Mouse (Mus musculus) forebrain, postnatal 0 days (tissue): ENCODE results near the gene Gng2. TPM values are rescaled to one million over a fixed set of nuclear protein-coding genes. Genes with fewer than 3 reads are reported as not detected.
A peak's percentile ranks its signal among the peaks of the same experiment; 100 is the strongest.

Experiments used
- ATAC-seq: fragments of 200-750 bp; cut with Nextera tagmentation; 2 replicates; pipeline ENCODE4 v1.8.0; 2017; ENCODE audit warnings: mild to moderate bottlenecking, moderate library complexity
- DNase-seq: peaks from one replicate; pipeline ENCODE4 v3.0.0-alpha.2; 2015
- H3K27ac ChIP-seq: fragments of 300-500 bp; sonication (generic); 2 replicates; pipeline ENCODE4 v1.5.1; 2014; ENCODE audit warnings: low read depth, mild to moderate bottlenecking, antibody characterized with exemption, low read length, moderate library complexity, mixed read lengths
- H3K27me3 ChIP-seq: fragments of 300-500 bp; sonication (generic); 2 replicates; pipeline ENCODE4 v1.6.1; 2014; ENCODE audit warnings: mild to moderate bottlenecking, low read length, mixed read lengths; ENCODE audit not compliant: insufficient read depth
- H3K36me3 ChIP-seq: fragments of 300-500 bp; sonication (generic); 2 replicates; pipeline ENCODE4 v1.6.1; 2014; ENCODE audit warnings: mild to moderate bottlenecking, moderate library complexity; ENCODE audit not compliant: insufficient read depth
- H3K4me1 ChIP-seq: fragments of 300-500 bp; sonication (generic); 2 replicates; pipeline ENCODE4 v1.6.1; 2014; ENCODE audit warnings: antibody characterized with exemption; ENCODE audit not compliant: insufficient read depth
- H3K4me2 ChIP-seq: fragments of 300-500 bp; sonication (generic); 2 replicates; pipeline ENCODE4 v1.6.1; 2014; ENCODE audit warnings: low read depth, mild to moderate bottlenecking, moderate library complexity
- H3K4me3 ChIP-seq: fragments of 300-500 bp; sonication (generic); 2 replicates; pipeline ENCODE4 v1.5.1; 2014; ENCODE audit warnings: low read depth, low read length, mixed read lengths
- H3K9ac ChIP-seq: fragments of 300-500 bp; sonication (generic); 2 replicates; pipeline ENCODE4 v1.6.1; 2014; ENCODE audit warnings: mild to moderate bottlenecking
- H3K9me3 ChIP-seq: fragments of 300-500 bp; sonication (generic); 2 replicates; pipeline ENCODE4 v1.6.1; 2016; ENCODE audit warnings: low read length
- CTCF ChIP-seq: sonication (generic); IDR thresholded peaks from 2 replicates; pipeline ENCODE4 v1.5.1; 2016; ENCODE audit warnings: antibody characterized with exemption, control low read depth, low read depth
- WGBS: fragments of 180-500 bp; shearing (Covaris S2); extraction: QIAGEN DNeasy Blood & Tissue Kit; methylation state at CpG from one replicate; pipeline ENCODE4 v1.1.7; 2014; 5-methylcytosine and 5-hydroxymethylcytosine counted together
- polyA plus RNA-seq: library from polyadenylated mRNA; unstranded; fragments of >200 nt; fragmentation: Nextera tagmentation; extraction: Ambion mirVana; gene quantifications from 2 replicates; pipeline ENCODE4 v1.2.1, GENCODE M21; 2015
- total RNA-seq: library from RNA; depleted of rRNA; stranded (reverse); fragments of >200 nt; gene quantifications from 2 replicates; pipeline ENCODE4 v1.2.3, GENCODE M21; 2014

Gng2 gene
- total and polyA plus RNA-seq, 2 experiments from 2014 or later = 462 to 546 TPM

DNA sequence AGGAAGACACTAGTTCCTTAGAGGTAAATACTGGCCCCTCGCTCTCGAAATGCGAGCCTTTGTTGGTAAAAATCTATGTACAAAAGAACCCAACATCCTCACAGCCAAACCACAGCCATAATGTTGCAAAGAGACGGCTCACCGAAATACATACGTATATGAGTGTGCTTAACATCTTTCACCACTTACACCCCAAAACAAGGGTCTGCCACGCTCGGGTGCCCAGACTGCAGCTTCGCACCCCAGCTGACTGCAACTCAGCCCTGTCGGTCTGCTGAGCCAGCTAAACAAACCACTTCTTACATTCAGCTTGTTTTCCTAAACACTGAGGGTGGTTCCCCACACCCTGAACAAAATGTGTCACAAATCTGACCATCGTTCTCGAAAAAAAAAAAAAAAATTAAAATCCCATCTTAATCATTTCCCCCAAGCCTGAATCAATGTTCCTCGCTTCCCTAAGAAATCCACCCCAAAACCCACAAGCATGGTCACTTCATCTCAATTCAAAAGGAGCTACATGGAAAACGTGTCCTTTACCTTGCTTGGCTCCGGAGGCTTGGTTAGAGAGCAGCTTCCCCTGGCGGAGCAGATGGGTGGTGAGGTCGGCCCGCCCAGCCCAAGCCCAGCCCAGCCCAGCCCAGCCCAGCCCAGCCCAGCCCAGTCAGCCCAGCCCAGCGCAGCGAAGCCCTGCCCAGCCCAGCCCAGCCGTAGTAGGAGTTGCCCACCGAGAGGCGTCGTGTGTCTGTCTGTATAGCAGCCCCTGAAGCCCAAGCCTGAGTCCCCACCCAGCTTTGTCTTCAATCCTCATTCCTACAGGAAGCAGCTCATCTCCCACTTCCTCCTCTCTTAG lies 781 bp downstream of the Gng2 start:
- WGBS = 0% methylated on average over 24 of the region's 24 CpGs
- Histone ChIP-seq H3K4me3 (peak overlapping the region; percentile 48), H3K4me1 (peaks cover 13% of the 10 kb centered on the region; the same call in 1 of the 2 replicates), H3K9me3 (no peaks in the 10 kb centered on the region), H3K27ac (peak overlapping the region; percentile 98), H3K36me3 (no peaks in the 10 kb centered on the region), H3K9ac (peak overlapping the region; percentile 63), H3K27me3 (no peaks in the 10 kb centered on the region), H3K4me2 (peak overlapping the region; percentile 48)
- DNase-seq (peak; percentile 88), ATAC-seq (peak; percentile 94)
- peak; percentile 57 for TF ChIP-seq CTCF

DNA sequence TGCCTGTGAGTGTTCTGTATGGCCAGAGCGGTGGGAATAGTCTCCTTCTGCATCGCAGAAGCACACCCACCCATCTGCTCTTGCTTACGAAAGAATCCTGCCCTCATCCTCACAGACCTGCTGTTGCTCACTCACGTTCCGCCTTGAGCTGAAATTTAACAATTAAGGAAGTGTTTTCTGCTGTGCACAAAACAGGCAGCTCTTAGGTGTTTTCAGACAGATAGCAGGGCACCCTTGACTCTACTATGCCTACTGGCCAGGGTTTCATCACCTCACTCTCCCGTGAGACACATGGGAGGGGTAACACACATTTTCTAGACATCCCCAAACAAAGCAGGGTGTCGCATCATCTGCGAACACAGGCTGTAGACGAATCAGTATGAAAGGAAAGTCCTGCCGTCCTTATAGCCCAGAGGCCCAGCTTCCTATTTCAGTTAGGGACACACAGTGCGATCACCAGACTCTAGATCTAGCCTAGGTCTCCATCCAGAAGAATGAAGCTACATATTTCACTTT lies 2.4 kb downstream of the Gng2 start:
- H3K4me1 ChIP-seq = peaks cover 22% of the 10 kb centered on the region
- H3K27ac ChIP-seq = peak overlapping the region; percentile 84
- DNase-seq (peak; percentile 80), ATAC-seq (peak; percentile 40)
- H3K36me3 ChIP-seq = no peaks in the 10 kb centered on the region
- WGBS = 4% methylated on average over 11 of the region's 11 CpGs
- no peak for TF ChIP-seq CTCF
- H3K9ac ChIP-seq = peak overlapping the region; percentile 65
- H3K4me2 ChIP-seq = peak overlapping the region; percentile 54
- no peaks in the 10 kb centered on the region for H3K9me3 ChIP-seq
- H3K4me3 ChIP-seq = peak overlapping the region; percentile 48
- no peaks in the 10 kb centered on the region for H3K27me3 ChIP-seq

DNA sequence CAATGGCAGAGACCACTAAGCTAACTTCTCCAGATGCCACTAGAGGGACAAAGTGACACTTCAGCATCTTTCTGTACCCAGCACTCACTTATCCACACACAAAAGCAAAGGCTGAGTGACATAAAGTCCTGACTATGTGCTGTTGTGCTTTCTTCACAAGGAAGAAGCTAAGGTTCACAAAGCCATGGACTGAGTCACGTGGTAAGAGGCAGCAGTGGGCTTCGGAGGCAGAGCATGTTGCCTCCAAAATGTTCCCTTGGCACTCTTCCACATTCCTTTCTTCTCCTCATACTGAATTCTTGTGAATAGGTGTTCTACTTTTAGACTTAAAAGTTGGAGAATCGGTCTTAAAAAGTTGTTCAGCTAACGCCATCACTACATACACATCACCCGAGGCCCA lies 3.0 kb downstream of the Gng2 start:
- Histone ChIP-seq H3K4me1 (peaks cover 25% of the 10 kb centered on the region), H3K27ac (peak overlapping the region; percentile 84)
- DNase-seq = no peak

DNA sequence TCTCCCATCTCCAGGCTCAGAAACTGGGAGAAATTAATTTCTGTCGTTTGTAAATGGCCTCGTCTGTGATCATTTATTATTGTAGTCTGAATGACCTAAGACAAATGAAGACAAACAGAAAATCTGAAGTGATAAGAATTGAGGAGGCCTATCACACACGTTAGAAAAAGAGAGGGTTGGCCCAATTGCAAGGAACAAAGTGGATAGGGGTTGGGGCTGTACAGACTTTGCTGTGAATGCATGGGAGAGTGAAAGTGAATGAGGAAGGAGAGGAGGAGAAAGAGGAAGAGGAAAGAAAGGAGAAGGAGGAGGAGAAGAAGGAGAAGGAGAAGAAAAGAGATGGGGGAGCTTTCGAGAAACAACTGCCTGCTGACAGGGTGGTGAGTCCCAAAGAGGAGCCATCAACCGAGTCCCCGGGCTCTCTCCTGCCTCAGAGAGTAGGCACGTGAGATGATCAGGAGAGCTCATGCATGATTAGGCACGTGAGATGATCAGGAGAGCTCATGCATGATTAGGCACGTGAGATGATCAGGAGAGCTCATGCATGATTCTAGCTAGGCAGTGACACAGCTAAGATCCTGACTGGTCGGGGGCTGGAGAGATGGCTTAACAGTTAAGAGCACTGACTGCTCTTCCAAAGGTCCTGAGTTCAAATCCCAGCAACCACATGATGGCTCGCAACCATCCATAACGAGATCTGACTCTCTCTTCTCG lies 5.0 kb downstream of the Gng2 start:
- no peak overlapping the region for H3K4me2 ChIP-seq

More for the DNA sequence above, 3.0 kb downstream of the Gng2 start:
- WGBS = 24% methylated on average over 5 of the region's 5 CpGs
- Histone ChIP-seq H3K36me3 (no peaks in the 10 kb centered on the region), H3K27me3 (no peaks in the 10 kb centered on the region), H3K9me3 (no peaks in the 10 kb centered on the region), H3K9ac (peak overlapping the region; percentile 65), H3K4me3 (peak overlapping the region; percentile 48), H3K4me2 (peak overlapping the region; percentile 54)
- no peak for ATAC-seq
- peak; percentile 31; the same call in 1 of the 2 replicates for TF ChIP-seq CTCF

DNA sequence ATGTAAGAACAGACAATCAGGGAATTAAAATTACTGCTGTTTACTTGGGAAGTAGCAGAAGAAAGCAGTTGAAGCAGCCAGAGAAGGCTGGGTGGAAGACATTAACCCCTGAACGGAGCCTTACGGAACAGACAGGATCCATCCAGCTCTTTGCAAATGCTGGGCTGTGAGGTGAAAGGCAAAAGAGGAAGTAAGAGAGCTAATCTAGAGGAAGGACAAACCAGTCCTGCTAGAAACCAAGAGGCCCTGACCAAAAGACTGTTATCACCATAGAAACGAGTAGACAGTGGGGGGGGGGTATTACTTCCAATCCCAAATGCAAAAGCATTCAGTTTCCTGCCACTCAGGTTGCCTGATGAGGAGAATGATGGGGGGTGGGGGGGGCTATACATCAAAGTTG lies 6.6 kb downstream of the Gng2 start:
- H3K4me2 ChIP-seq = peak overlapping the region; percentile 13; the same call in 1 of the 2 replicates
- H3K36me3 ChIP-seq = no peaks in the 10 kb centered on the region
- H3K9ac ChIP-seq = 0 out of 2 replicates have a peak overlapping the region, but pooled peaks have one; percentile 28
- no peak overlapping the region for H3K4me3 ChIP-seq
- TF ChIP-seq CTCF = no peak
- no peaks in the 10 kb centered on the region for H3K9me3 ChIP-seq
- no peak for DNase-seq
- no peak for ATAC-seq
- peaks cover 35% of the 10 kb centered on the region for H3K4me1 ChIP-seq
- no peaks in the 10 kb centered on the region for H3K27me3 ChIP-seq
- 0 out of 2 replicates have a peak overlapping the region, but pooled peaks have one; percentile 45 for H3K27ac ChIP-seq
- WGBS = 18% methylated on average over 3 of the region's 3 CpGs

More for the DNA sequence above, 5.0 kb downstream of the Gng2 start:
- 62% methylated on average over 13 of the region's 13 CpGs for WGBS
- no peak for DNase-seq
- H3K27ac ChIP-seq = no peak overlapping the region
- no peaks in the 10 kb centered on the region for H3K36me3 ChIP-seq
- H3K27me3 ChIP-seq = no peaks in the 10 kb centered on the region
- no peak for TF ChIP-seq CTCF
- peaks cover 34% of the 10 kb centered on the region for H3K4me1 ChIP-seq
- H3K9me3 ChIP-seq = no peaks in the 10 kb centered on the region
- no peak overlapping the region for H3K9ac ChIP-seq
- H3K4me3 ChIP-seq = no peak overlapping the region
- no peak for ATAC-seq

DNA sequence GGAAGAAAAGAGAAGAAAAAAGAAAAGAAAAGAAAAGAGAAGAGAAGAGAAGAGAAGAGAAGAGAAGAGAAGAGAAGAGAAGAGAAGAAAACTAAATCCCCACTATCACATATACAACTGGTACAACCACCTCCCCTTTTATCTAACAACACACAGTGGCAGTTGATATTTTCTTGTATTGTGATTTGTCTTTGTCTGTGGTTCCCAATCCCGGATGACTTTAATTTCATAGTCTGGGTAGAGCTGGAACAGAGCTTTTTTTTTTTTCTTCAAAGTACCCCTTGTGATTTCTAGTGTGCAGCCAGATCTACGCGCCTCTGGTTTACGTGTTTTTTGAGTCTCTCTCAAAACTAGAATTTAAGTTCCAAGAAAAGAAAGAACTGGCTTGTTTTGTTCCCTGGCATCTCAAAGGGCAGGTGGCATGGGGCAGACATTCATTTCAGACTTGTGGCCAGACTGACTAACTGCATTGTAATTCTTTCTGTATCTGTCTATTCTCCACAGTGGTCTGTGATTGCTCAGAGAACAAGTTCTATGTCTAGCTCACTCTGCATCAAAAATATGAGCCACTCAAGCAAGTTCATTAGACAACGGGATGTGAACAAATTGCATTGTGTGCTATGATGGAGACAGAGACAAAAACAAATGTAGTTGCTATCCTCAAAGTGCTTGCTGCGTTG lies 7.2 kb downstream of the Gng2 start:
- H3K4me3 ChIP-seq = no peak overlapping the region
- 45% methylated on average over 6 of the region's 6 CpGs for WGBS
- 0 out of 2 replicates have a peak, but pooled peaks have one; percentile 16 for TF ChIP-seq CTCF
- 0 out of 2 replicates have a peak, but pooled peaks cover 3% of the 10 kb centered on the region for H3K36me3 ChIP-seq
- DNase-seq (no peak), ATAC-seq (no peak)
- peak overlapping the region; percentile 13; the same call in 1 of the 2 replicates for H3K4me2 ChIP-seq
- H3K9ac ChIP-seq = 0 out of 2 replicates have a peak overlapping the region, but pooled peaks have one; percentile 28
- no peaks in the 10 kb centered on the region for H3K27me3 ChIP-seq
- no peaks in the 10 kb centered on the region for H3K9me3 ChIP-seq
- H3K27ac ChIP-seq = 0 out of 2 replicates have a peak overlapping the region, but pooled peaks have one; percentile 21
- H3K4me1 ChIP-seq = peaks cover 35% of the 10 kb centered on the region
